Mouse (Mus musculus): ENCODE data around the gene Ahcyl2.
A peak's percentile ranks its signal among the peaks of the same experiment; 100 is the strongest.
"Not testable (repeated sequence)": the region's sequence is repeated elsewhere in the genome, so short reads cannot be mapped to it uniquely, and the experiment has no call there.

The Ahcyl2 gene

DNA sequence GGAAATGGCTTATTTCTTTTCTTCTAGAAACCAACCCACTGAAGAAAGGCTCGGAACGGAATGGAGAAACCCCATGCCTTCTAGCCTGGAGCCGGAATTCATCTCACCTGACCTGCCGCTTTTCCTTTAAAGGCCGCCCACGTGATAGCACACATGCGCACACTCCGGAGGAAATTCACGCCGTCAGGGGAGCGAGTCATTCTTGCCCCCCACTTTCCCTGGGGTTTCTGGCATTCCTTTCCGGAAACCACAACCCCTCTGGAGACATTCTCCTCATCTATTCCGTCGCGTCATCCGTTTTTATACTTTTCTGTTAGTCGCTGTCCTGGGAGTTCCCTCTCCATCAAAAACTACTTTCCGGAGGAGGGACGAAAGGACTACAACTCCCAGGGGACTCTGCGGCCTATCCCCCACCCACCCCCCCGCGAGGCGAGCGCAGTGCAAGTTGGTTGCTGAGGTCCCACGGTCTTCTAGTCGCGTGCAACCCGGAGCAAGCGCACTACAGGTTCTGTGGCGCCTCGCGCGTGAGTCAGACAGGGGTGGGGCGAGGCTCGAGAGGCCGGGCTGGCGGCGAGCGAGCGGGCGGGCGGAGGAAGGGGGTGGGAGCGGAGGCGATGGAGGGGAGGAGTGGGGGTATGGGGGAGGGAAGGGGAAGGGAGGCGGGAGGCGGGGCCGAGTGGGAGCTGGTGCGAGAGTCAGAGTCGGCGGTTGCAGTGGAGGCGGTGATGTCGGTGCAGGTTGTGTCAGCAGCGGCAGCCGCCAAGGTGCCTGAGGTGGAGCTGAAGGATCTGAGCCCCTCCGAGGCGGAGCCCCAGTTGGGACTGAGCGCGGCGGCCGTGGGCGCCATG lies at the start of gene Ahcyl2:
Gene Ahcyl2, plus strand, starts transcription at position 199 of the 848 bp plus-strand sequence.
- peak; percentile 97 to 98 for DNase-seq

- DNase-seq: no peak
These were observed 48.9 kb upstream of the Ahcyl2 start for GRCm38 (mm10) chr6:29718894-29719329.

DNA sequence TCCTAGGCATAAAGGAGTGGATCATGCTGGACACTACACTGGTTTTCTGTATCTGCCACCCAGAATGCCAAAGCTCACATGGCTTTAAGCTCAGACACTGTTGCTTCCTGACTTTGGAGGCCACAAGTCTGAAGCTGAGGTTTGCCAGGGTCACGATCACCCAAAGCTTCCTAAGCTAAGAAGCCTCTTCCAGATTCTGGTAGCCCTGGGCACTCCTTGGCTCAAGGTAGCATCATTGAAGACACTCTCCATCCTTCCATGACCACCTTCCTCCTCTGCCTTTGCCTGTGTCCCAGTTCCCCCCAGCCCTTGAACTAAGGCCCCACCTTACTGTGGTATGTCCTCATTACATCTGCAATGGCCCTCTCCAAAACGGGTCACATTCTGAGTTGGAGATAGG lies 45.9 kb upstream of the Ahcyl2 start:
- DNase-seq: no peak

DNA sequence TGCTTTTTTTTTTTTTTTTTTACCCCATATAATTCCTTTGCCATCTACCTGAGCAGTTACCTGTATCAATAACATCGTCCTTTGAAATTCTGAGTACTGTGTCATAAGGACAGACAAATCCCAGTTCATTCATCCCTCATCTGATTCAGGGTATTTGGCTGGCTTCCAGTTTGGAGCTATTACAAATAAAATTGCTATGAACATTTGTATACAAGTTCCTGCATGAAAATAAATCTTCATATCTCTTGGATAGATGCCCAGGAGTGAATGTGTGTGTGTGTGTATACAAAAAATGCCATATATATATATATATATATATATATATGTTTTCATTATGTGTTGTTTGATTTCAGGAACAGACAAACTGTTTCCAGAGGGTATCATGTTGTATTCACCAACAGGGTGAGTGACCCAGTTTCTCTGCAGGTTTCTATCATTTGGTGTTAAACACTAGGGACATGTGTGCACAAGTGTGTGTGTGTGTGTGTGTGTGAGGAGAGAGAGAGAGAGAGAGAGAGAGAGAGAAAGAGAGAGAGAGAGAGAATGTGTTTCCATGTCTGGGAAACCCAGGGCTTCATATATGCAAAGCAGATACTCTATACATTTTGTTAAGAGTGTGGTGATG lies 41.1 kb upstream of the Ahcyl2 start:
- no peak for DNase-seq

DNA sequence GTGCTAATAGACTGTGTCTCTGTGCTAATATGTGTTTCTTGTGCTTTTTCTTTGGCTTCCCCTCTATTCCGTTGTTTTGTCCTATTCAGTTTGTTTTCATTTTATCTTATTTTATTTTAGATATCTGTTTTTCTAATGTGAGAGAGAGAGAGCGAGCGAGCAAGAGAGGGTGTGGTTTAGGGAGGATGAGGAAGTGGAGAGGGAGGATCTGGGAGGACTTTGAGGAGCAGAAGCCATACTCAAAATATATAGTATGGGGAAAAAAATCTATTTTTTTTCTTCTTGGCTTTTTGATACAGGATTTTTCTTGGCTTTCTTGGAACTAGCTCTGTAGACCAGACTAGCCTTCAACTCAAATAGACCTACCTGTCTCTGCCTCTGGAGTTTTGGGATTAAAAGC lies 39.8 kb upstream of the Ahcyl2 start:
- no peak for DNase-seq

DNA sequence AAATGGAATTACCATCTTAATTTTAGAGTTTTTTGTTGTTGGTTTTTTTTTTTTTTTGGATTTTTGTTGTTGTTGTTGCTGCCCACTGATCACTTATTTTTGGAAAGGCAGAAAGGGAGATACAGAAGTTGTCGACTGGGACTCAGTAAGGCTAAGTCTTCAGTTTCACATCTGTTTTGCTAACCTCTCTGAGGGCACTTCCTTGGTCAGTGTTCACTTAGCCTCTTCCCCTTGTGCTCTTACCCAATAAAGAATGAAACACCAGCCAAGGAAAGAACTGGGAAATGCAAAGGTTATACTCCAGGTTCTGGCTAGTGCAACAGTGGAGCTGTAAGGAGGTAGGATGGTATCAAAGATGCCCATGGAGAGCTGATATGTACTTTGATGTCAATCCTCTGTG lies 38.3 kb upstream of the Ahcyl2 start:
- no peak for DNase-seq

GRCm38 (mm10) chr6:29735336-29735688 lies 32.5 kb upstream of the Ahcyl2 start, which contains the start of gene Smo:
Gene Smo, plus strand, starts transcription at chr6:29735503.
- peak; percentile 78 to 86 for DNase-seq

GRCm38 (mm10) chr6:29735689-29736451 lies 31.9 kb upstream of the Ahcyl2 start:
- peak; percentile 58 to 80 for DNase-seq

GRCm38 (mm10) chr6:29736610-29737458 lies 31.0 kb upstream of the Ahcyl2 start:
- no peak for DNase-seq

- no peak for DNase-seq
These were observed 16.2 kb upstream of the Ahcyl2 start for GRCm38 (mm10) chr6:29751466-29752152.

DNA sequence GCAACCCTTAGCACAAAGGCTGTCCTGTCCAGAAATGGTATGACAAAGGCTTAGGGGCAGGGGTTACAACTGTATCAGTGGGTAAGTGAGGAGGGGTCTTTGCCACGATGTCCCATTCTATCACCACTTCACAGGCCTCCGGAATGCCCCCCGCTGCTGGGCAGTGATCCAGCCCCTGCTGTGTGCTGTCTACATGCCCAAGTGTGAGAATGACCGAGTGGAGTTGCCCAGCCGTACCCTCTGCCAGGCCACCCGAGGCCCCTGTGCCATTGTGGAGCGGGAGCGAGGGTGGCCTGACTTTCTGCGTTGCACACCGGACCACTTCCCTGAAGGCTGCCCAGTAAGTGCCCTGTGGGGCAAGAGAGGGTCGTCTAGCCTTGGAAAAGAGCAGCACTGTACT lies 14.5 kb upstream of the Ahcyl2 start:
- no peak for DNase-seq

DNA sequence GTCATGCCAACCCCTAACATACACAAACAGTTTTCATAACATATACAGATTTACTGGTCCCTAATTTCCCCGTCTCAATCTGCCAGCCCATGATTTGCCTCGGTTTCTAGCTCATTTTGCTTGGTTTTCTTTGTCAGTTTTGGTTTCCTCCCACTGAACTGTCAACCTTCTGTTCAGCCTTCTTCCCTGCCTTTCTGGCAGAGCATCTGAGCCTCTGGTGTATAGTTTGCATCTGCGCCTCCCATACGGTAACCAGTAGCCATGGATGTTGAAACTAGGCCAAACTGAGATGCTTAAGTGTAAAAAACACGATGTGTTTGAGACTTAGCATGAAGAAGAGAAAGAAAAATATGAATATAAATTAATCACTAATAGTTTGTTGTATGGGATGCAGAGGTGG lies 11.8 kb upstream of the Ahcyl2 start:
- no peak for DNase-seq

- DNase-seq: no peak
These were observed 11.3 kb upstream of the Ahcyl2 start for GRCm38 (mm10) chr6:29756476-29756875.

DNA sequence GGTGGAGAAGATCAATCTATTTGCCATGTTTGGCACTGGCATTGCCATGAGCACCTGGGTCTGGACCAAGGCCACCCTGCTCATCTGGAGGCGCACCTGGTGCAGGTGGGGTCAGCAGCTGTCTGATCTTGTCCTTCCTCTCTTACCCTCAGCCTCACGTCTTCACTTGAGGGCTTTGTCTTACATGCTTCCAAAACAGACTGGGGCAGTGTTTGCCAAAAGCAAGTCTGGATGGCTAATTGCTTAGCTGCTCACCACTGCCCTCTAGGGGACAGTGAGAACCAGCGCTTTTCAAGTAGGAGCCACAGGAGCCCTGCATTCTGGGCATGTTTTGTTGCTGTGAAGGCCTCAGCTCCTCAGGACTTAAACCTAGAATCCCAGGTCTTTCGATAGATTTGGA lies 9.4 kb upstream of the Ahcyl2 start:
- peak; percentile 75 to 88 for DNase-seq

DNA sequence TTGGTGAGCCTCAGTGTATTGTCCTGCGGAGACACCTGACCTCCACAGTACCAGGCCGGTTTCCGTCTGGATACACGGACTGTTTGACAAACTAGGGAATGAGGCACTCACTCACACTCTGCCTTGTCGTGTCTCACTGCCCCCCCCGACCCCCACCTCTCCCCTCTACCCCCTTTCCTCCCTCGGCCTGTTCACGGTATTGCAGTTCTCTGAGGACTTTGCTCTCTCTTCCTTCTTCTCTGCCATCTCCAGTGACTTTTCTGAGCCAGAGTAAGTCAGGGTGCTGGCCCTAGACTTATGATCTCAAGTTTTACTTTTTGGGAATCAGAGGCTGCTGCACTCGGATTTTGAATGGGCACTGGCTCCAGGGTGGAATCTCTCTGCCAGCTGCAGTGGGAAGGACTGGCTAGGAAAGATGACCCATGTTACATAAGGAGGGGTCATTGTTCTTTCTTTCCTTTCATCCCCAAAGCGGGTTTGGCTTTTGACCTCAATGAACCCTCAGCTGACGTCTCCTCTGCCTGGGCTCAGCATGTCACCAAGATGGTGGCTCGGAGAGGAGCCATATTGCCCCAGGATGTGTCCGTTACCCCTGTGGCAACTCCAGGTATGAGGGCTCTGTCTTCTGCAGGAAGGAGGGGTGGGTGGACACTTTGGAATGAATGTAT lies 8.7 kb upstream of the Ahcyl2 start:
- peak; percentile 38 to 43 for DNase-seq

- not testable (repeated sequence) for DNase-seq
These were observed 7.4 kb upstream of the Ahcyl2 start for GRCm38 (mm10) chr6:29760397-29760796.

- DNase-seq: peak; percentile 17 to 42
These were observed 6.5 kb upstream of the Ahcyl2 start for GRCm38 (mm10) chr6:29761282-29761681.

DNA sequence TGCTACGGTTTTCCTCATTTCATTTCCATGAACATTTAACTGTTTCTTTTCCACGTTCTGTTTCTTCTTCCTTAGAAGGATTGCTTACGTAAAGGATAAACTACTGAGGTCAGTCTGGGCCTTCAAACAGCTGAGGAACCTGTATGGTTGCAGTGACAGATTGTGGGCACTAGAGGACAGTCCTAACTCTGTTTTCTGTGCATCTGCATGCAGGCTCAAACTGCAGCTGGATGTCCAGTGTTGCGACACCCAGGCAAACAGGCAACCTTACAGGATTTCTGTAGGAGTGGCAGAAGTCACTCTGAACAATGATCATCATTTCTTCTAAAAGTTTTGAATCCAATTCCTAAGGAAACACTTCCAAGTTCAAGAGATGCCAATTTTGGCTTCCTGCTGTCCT lies 5.3 kb upstream of the Ahcyl2 start:
- peak; percentile 66 to 67 for DNase-seq

DNA sequence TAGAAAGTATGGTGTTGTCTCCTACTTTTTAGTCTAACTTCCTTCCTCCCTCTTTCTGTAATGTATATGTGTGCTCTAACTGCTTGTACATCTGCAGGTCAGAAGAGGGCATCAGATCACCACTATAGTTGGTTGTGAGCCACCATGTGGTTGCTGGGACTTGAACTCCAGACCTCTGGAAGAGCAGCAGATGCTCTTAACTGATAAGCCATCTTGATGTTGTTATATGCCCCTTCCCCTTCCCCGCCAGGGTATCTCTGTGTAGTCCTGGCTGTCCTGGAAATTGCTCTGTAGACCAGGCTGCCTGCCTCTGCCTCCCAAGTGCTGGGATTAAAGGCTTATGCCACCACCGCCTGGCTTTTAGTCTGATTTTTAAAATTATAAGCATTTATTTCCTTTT lies 937 bp upstream of the Ahcyl2 start:
- no peak for DNase-seq

- peak; percentile 32 to 64 for DNase-seq
These were observed 1.1 kb downstream of the Ahcyl2 start for GRCm38 (mm10) chr6:29768791-29769441.

All from kidney, postnatal 36 days (tissue).